Mouse (Mus musculus) thymus, adult 2 months (tissue): ENCODE measurements at regions not wholly inside any gene's neighbourhood (a gene's known extent, or its start where the extent isn't known, plus 50 kb on each side); places are given as distances from the start of the nearest gene placed in this dataset.

ENCODE experiments used
- CTCF ChIP-seq: fragments of 200-500 bp; IDR thresholded peaks from 2 replicates; pipeline ENCODE4 v1.5.1; 2012; ENCODE audit warnings: mild to moderate bottlenecking, control low read depth, low read length, moderate library complexity, borderline replicate concordance; ENCODE audit not compliant: control insufficient read depth, poor library complexity, insufficient read depth; ENCODE audit errors: extremely low read depth
- POLR2A ChIP-seq: fragments of 200-500 bp; IDR thresholded peaks from 2 replicates; pipeline ENCODE4 v1.6.1; 2012; ENCODE audit warnings: mild to moderate bottlenecking, low read length, control low read depth, moderate library complexity; ENCODE audit not compliant: control insufficient read depth, poor library complexity, insufficient read depth; ENCODE audit errors: extremely low read depth

DNA sequence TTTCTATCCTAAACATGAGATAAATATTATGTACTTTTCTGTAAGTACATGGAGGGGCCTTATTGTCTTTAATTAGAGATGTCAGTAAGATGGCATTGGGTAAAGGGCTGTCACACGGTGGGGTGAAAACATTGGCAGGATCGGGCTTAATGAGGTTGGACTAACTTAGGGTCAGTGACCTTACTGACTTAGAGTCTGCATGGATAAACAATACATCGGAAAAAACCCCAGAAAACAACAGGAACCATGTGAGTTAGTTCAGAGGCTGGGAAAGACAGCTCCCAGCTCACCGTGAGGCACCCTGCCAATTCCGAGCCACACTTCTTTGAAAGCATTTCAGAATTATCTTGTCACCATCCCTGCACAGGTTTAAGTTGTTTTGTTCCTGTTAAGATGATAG is 363.3 kb upstream of the Camk1g start:
- TF ChIP-seq POLR2A (no peak), CTCF (no peak)
